Mouse (Mus musculus) midbrain, embryonic 11.5 days (tissue): ENCODE results near the gene Taok1. TPM values are rescaled to one million over a fixed set of nuclear protein-coding genes. Genes with fewer than 3 reads are reported as not detected.

Source experiments
- ATAC-seq: fragments of 200-750 bp; cut with Nextera tagmentation; 2 replicates; pipeline ENCODE4 v1.8.0; 2017; ENCODE audit warnings: moderate TSS enrichment, moderate library complexity; ENCODE audit not compliant: low FRiP score
- DNase-seq: peaks from one replicate; pipeline ENCODE4 v3.0.0; 2015; ENCODE audit warnings: low spot score; ENCODE audit errors: missing footprints
- H3K27ac ChIP-seq: fragments of 300-500 bp; sonication (generic); 2 replicates; pipeline ENCODE4 v1.5.1; 2014; ENCODE audit warnings: low read depth, low read length
- H3K27me3 ChIP-seq: fragments of 300-500 bp; sonication (generic); 2 replicates; pipeline ENCODE4 v1.6.1; 2014; ENCODE audit warnings: mild to moderate bottlenecking, low read length, moderate library complexity, mixed read lengths; ENCODE audit not compliant: control insufficient read depth, insufficient read depth
- H3K36me3 ChIP-seq: fragments of 300-500 bp; sonication (generic); 2 replicates; pipeline ENCODE4 v1.6.1; 2014; ENCODE audit warnings: mild to moderate bottlenecking, low read length, moderate library complexity, mixed read lengths; ENCODE audit not compliant: control insufficient read depth, insufficient read depth
- H3K4me1 ChIP-seq: fragments of 300-500 bp; sonication (generic); 2 replicates; pipeline ENCODE4 v1.6.1; 2014; ENCODE audit warnings: low read length; ENCODE audit not compliant: control insufficient read depth, insufficient read depth
- H3K4me2 ChIP-seq: fragments of 300-500 bp; sonication (generic); 2 replicates; pipeline ENCODE4 v1.6.1; 2014; ENCODE audit warnings: mild to moderate bottlenecking, moderate library complexity
- H3K4me3 ChIP-seq: fragments of 300-500 bp; sonication (generic); 2 replicates; pipeline ENCODE4 v1.5.1; 2014; ENCODE audit warnings: low read depth, low read length
- H3K9ac ChIP-seq: fragments of 300-500 bp; sonication (generic); 2 replicates; pipeline ENCODE4 v1.6.1; 2014; ENCODE audit warnings: low read length
- H3K9me3 ChIP-seq: fragments of 300-500 bp; sonication (generic); 2 replicates; pipeline ENCODE4 v1.6.1; 2016; ENCODE audit warnings: low read length; ENCODE audit not compliant: control insufficient read depth
- WGBS: fragments of 180-500 bp; shearing (Covaris S2); extraction: QIAGEN DNeasy Blood & Tissue Kit; methylation state at CpG from one replicate; pipeline ENCODE4 v1.1.7; 2014; 5-methylcytosine and 5-hydroxymethylcytosine counted together
- polyA plus RNA-seq: library from polyadenylated mRNA; unstranded; fragments of >200 nt; fragmentation: Nextera tagmentation; extraction: Ambion mirVana; gene quantifications from 2 replicates; pipeline ENCODE4 v1.2.1, GENCODE M21; 2014

The Taok1 gene
- polyA plus RNA-seq, 1 experiment from 2014 or later: 21.0 TPM

DNA sequence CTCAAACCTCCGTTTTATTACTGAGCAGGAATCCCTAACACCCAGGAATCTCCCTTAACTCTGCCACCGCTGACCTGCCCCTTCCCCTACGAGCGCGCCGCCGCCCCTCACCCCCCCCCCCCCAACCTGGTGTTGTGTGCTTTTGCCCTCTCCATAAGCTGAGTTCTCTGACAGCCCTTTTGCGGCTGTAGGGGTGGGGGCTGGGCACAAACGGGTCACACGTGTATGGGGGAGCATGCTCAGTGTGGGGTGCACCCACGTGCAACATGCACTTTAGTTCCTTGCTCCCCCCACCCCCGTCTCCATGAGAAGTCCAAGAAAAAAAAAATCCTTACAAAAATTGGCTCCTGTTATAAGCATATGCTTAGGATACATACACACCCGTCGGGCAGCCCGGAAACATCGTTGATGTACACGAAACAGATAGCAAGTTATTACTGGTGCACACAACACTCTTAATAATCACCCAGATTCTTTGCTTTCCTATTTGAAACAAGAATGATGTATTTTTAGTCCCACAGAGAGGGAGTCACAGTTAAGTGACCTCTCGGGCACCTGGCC lies 115.2 kb downstream of the Taok1 start:
- ATAC-seq: no peak
- DNase-seq: no peak

DNA sequence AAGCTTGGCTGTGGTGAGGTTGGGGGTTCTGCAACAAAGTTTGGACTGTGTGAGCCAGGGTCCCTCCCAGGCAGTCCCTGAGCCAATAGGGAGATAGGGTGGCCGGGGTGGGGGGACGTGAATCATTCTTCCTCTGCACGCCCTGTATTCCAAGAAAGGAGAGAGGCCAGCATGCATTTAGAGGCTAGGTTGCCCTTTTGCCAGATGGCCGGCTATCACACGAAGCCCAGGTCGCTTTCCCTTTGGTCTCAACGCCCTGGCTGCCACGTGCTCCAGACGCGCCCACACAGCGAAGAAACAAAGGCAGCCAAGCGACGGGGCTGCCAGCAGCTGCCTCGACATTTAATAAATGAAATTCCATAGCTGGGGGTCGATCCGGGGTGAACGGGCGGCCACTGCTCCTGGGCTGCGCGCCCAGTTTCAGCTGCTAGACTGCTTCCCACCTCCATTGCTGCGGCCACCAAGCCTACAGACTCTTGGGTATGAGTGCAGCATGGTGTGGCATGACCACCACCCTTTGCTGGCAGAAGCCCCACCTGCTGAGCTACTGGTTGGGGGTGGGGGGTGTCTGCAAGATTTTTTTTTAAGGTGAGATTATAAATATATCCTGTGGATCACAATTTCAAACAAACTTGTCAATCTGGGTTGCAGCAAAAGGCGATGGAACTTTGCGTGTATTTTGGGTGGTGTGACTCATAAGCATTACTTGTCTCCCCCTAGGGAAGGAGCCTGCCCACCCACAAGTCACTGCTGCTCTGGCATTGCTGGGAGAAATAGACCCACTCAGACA lies 115.9 kb downstream of the Taok1 start:
- Histone ChIP-seq H3K4me3 (peak overlapping the region; percentile 96), H3K36me3 (no peaks in the 10 kb centered on the region), H3K27ac (peak overlapping the region; percentile 56; the same call in 1 of the 2 replicates), H3K9ac (peak overlapping the region; percentile 94), H3K9me3 (no peaks in the 10 kb centered on the region), H3K4me1 (peaks cover 66% of the 10 kb centered on the region), H3K4me2 (peak overlapping the region; percentile 85), H3K27me3 (no peaks in the 10 kb centered on the region)
- DNase-seq: no peak
- WGBS: under 1% methylated on average over 23 of the region's 23 CpGs
- peak; percentile 65 for ATAC-seq

More for the DNA sequence above, 115.2 kb downstream of the Taok1 start:
- peak overlapping the region; percentile 85 for H3K4me2 ChIP-seq
- peaks cover 64% of the 10 kb centered on the region for H3K4me1 ChIP-seq
- H3K36me3 ChIP-seq: no peaks in the 10 kb centered on the region
- H3K27ac ChIP-seq: peak overlapping the region; percentile 35
- H3K9me3 ChIP-seq: no peaks in the 10 kb centered on the region
- no peaks in the 10 kb centered on the region for H3K27me3 ChIP-seq
- WGBS: under 1% methylated on average over 14 of the region's 18 CpGs
- H3K4me3 ChIP-seq: peak overlapping the region; percentile 96
- peak overlapping the region; percentile 94 for H3K9ac ChIP-seq

DNA sequence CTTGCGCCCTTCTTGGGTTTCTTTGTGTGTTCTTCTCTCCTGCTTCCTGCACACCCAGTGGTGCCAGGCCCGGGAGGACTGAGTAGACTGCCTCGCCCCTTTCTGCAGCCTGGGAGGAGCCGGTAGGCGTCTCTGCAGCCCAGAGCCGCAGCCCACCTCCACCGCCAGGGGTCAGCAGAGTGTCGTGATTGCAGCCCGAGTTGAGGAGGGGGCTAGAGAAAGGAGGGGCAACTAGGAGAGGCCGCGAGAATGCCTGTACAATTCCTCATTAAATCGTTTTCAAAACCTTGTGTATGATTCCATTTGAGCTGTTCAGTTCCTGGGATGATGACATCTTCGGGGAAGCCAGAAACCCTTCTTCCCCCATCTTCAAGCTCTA lies 116.5 kb downstream of the Taok1 start:
- peak; percentile 100 for DNase-seq
- H3K9ac ChIP-seq: peak overlapping the region; percentile 94
- H3K36me3 ChIP-seq: no peaks in the 10 kb centered on the region
- WGBS: 2% methylated on average over 13 of the region's 13 CpGs
- peak overlapping the region; percentile 96 for H3K4me3 ChIP-seq
- H3K4me1 ChIP-seq: peaks cover 66% of the 10 kb centered on the region
- no peaks in the 10 kb centered on the region for H3K27me3 ChIP-seq
- peak; percentile 68 for ATAC-seq
- no peaks in the 10 kb centered on the region for H3K9me3 ChIP-seq
- H3K4me2 ChIP-seq: peak overlapping the region; percentile 85
- H3K27ac ChIP-seq: no peak overlapping the region

DNA sequence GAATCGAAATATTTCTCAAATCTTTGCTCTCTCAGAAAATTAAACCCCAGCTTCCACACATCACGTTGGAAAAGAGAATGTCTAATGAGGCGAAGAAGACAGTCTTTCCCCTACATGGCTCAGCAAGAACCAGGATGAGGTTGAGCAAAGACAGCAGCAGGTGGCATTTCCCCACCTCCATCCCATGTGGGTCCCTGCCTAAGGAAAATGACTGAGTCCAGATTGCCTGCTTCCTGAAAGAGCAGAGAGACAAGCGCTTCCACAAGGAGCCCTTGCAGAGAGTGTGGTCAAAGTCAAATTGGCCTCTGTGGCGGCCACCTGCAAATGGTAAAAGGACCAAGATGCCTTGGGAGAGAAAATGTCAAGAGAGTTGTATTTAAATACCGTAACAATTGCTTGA lies 117.2 kb downstream of the Taok1 start:
- Histone ChIP-seq H3K9me3 (no peaks in the 10 kb centered on the region), H3K4me1 (peaks cover 69% of the 10 kb centered on the region), H3K27ac (no peak overlapping the region), H3K27me3 (no peaks in the 10 kb centered on the region), H3K36me3 (no peaks in the 10 kb centered on the region), H3K9ac (peak overlapping the region; percentile 96; the same call in 1 of the 2 replicates), H3K4me3 (0 out of 2 replicates have a peak overlapping the region, but pooled peaks have one; percentile 90), H3K4me2 (peak overlapping the region; percentile 90)
- DNase-seq: no peak
- no peak for ATAC-seq
- WGBS: 68% methylated on average over 6 of the region's 6 CpGs

DNA sequence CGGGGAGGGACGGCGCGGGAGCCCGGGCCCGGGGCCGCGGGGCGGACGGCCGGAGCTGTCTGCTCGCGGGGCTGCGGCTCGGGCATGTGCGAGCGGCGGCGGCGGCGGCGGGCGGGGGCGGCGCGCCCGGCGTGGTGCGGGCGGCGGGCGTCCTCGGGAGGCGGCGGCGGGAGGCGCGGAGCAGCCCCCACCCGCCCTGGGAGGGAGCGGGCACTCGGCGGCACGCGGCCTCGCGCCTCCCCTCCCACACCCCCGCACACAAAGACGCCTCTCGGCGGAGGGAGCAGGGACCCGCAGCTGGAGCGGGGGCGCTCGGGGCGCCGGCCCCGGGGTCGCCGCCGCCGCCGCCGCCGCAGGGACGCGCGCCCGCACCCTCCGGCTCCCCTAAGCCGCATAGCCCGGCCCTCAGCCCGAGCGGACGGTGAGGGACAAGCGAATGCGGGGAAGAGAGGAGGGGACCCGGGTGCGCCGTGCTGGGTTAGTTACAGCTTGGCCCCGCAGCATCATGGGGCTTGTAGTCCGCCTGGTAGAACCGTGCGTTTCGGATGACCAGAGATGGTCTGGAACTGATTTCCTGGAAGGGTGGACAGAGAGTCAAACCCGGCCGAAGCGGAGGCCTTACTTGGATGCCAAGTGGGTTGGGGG lies 117.9 kb downstream of the Taok1 start, which contains the start of gene Ankrd13b:
Ankrd13b (minus strand) TSS at position 88 of the 645 bp plus-strand sequence.
- no peaks in the 10 kb centered on the region for H3K36me3 ChIP-seq
- H3K27me3 ChIP-seq: no peaks in the 10 kb centered on the region
- H3K27ac ChIP-seq: peak within 1 kb of the TSS; percentile 57; the same call in 1 of the 2 replicates
- no peaks in the 10 kb centered on the region for H3K9me3 ChIP-seq
- DNase-seq (peak; percentile 97), ATAC-seq (peak; percentile 67)
- peak within 1 kb of the TSS; percentile 90 for H3K4me2 ChIP-seq
- peak within 1 kb of the TSS; percentile 96 for H3K9ac ChIP-seq
- H3K4me3 ChIP-seq: peak within 1 kb of the TSS; percentile 90
- H3K4me1 ChIP-seq: peaks cover 65% of the 10 kb centered on the region
- under 1% methylated on average over 60 of the region's 87 CpGs for WGBS

DNA sequence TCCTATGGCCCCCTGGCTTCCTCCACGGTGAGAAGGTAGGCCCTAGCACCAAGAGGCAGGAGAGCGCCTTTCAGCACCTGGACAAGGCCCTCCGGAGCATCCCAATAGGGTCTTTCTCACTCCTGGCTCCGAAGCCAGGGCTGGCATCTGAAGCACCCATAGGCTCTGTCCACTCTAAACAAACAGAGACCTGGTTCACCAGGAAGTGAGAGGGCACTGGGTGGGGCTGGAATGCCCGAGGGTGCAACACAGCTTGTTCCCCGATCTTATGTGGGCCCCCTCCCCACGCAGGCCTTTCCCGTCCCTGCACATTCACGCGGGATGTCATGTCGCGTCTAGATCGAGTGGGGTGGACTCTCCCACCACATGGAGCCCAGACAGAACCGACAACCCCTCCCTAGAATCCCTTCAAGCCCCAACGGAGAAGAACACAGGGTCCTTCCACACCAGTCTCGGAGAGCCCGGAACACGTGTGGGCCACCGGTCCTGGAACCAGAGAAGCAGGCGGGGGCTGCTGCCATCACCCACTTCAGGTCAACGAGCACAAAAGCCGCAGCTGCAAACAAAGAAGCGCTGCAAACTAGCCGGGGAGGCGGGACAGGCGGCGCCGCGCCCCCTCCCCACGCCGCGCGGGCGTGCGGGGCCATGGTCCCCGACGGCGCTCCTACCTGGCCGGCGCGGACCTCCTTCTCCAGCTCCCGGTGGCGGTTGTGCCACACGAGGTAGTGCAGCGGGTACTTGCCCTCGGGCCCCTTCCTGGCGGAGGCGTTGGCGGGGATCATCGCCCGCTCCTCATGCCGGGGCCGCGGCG lies 118.6 kb downstream of the Taok1 start:
- peak; percentile 95 for DNase-seq
- Histone ChIP-seq H3K4me1 (peaks cover 57% of the 10 kb centered on the region), H3K27ac (no peak overlapping the region), H3K4me3 (peak overlapping the region; percentile 90), H3K9ac (peak overlapping the region; percentile 96), H3K27me3 (no peaks in the 10 kb centered on the region), H3K36me3 (no peaks in the 10 kb centered on the region), H3K4me2 (peak overlapping the region; percentile 90), H3K9me3 (no peaks in the 10 kb centered on the region)
- 0 out of 2 replicates have a peak, but pooled peaks have one; percentile 0 for ATAC-seq
- WGBS: 2% methylated on average over 55 of the region's 55 CpGs

DNA sequence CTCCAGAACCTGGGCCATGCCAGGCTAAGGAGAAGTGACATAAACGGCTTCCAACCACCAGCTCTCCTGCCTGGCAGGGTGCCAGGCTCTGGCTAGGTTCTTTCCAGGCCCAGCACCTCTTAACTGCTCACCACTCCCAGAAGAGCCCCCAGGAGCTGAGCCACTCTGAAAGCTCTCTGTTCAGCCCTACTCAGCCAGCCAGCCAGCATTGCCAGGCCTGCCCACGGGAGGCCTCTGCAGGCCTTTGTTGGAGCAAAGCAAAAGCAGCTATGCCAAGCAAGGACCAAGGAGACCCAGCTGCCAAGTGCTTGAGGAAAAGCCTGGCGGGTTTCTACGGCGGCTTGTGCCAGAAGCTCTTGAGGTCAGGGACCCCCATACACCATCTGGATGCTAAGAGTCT lies 120.8 kb downstream of the Taok1 start:
- WGBS: 77% methylated on average over 5 of the region's 5 CpGs
- no peaks in the 10 kb centered on the region for H3K36me3 ChIP-seq
- peaks cover 47% of the 10 kb centered on the region for H3K4me1 ChIP-seq
- no peaks in the 10 kb centered on the region for H3K27me3 ChIP-seq
- no peak for ATAC-seq
- DNase-seq: no peak
- no peaks in the 10 kb centered on the region for H3K9me3 ChIP-seq
- H3K4me2 ChIP-seq: peak overlapping the region; percentile 9; the same call in 1 of the 2 replicates
- no peak overlapping the region; the same call in 1 of the 2 replicates for H3K9ac ChIP-seq
- no peak overlapping the region for H3K4me3 ChIP-seq
- no peak overlapping the region for H3K27ac ChIP-seq

DNA sequence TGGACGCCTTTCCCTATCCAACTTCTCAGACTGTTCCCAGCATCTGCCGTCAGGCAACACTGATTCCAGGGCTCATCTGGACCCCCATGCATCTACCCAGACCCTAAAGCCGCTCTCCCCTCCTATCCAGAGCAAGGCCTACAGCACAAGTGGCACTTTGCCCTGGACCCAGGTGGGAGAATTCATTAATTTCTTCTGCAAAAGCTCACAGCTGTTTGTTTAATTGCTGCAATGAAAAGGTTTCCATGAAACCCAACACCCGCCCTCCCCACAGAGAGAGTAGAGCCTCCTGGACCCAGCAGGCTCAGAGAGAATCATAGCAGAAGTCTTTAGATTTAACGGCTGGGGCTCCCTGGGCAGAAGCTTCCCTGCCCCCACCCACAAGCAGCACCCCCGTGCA lies 122.4 kb downstream of the Taok1 start:
- Histone ChIP-seq H3K36me3 (no peaks in the 10 kb centered on the region), H3K9me3 (no peaks in the 10 kb centered on the region), H3K4me3 (no peak overlapping the region), H3K27ac (no peak overlapping the region), H3K9ac (no peak overlapping the region), H3K4me2 (no peak overlapping the region), H3K4me1 (peaks cover 36% of the 10 kb centered on the region), H3K27me3 (no peaks in the 10 kb centered on the region)
- no peak for ATAC-seq
- WGBS: 66% methylated on average over 6 of the region's 6 CpGs
- no peak for DNase-seq
